Mouse (Mus musculus) cerebellum, postnatal 25 days (tissue): Measurements from ENCODE around the gene Ddx60.

ENCODE experiments used
- DNase-seq, 2 experiments: peaks; one replicate each; pipeline ENCODE4 v3.0.0; 2021; ENCODE audit warnings: mixed read lengths in 2 of 2

Ddx60 gene

DNA sequence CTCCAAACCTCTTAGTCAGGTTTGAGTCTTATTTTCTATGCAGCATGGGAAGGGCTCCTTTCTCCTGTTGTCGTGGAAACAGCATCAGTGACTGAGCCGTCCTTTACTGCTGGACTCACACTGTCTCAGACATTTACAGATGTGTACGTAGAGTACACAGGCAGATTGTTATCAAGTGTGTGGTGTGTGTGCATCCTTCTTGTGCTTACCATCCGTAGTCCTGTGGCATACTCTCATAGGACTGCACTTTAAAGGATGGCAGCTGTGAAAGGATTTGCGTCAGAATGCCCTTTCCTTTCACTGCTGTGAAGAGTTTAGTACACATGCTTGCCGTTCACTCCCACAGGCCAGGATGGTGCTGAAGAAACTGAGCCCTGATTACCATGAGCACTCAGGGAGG, 61.6 kb downstream of the Ddx60 start:
- no peak for DNase-seq

DNA sequence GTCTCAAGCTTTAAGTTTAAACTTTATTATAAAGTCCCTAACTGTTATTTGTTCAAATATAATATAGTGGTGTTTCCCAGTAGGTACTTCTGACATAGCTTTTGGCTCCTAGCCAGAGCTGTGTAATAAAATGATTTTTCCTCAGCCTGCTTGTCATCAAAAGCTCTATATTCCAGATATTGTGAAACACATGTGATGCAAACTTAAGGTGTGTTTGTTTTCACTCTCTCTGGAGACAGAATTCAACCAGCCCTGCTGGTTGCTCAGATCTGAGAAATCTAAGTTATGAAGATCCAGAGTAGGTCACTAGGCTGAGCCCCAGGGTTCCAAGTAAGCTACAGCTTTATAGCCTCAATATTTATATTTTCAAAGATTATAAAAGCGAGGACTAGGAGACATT, 64.9 kb downstream of the Ddx60 start:
- no peak for DNase-seq

DNA sequence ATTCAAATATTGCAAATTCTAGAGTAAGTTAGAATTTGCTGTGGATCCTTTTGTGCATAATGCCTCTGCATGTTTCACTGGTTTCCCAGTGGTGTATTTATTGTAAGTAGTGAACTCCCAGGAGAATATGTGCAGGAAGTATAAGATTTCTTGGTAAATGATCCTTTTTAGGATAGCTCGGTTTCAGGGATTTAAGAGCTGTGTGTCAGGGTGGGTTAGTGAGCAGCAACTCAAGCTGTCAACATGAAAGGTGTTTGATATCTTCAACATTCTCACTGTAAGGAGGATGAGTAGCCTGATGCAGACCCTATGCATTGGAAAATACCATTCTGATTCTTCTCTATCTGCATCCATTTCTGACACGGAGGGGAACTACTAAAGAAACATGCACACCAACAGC, 69.2 kb downstream of the Ddx60 start:
- DNase-seq = no peak

DNA sequence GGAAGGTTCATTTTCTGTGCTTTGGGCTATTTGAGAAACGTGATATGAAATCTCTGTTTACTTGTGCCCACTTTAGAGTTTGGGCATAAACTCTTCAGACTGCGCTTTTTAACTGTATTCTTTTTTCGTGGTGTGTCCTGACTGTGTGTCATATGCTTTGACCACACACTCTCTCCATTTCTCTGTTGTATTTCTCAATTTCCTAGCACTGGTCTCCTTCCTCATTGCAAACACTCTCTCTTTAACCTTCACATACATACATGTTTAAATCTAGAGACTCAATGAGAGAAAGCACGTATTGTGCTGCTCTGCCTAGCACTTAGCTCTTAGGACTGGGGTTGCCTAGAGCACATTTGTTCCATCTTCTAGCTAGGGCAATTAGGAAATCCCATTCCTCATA, 86.3 kb downstream of the Ddx60 start:
- DNase-seq = no peak

DNA sequence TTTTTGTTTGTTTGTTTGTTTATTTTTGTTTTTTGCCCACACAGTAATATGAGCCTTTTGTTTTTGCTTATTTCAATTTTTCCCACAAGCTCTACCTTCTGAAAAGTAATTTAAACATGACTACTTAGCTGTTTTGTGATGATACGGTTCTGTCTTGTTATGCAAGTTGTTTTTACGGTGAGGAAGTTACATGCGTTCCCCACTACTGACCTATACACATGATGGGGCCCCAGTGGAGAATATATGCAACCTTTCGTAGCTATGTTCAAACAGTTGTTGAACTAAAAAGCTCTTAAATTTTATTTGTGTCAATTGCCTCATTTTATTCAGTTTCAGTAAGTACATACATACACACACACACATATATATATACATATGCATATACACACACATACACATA, 86.7 kb downstream of the Ddx60 start:
- no peak for DNase-seq

DNA sequence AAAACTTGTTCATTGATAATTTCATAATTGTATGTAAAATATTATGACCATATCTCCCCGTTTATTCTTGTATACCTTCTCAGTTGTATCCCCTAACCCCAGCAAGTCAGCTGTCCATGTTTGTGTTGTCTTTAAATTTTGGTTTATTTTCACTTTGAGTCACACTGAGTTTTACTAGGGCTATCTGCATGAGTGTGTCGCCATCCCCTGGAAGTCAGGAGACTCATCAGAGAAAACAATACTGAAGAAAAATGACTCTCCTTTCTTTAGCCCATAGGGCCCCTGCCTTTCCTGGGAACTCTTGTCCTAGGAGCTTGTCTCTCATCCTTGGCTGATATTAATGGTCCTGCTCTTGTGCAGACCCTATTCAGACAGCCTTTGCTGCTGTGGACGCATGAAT, 106.5 kb downstream of the Ddx60 start:
- no peak for DNase-seq

DNA sequence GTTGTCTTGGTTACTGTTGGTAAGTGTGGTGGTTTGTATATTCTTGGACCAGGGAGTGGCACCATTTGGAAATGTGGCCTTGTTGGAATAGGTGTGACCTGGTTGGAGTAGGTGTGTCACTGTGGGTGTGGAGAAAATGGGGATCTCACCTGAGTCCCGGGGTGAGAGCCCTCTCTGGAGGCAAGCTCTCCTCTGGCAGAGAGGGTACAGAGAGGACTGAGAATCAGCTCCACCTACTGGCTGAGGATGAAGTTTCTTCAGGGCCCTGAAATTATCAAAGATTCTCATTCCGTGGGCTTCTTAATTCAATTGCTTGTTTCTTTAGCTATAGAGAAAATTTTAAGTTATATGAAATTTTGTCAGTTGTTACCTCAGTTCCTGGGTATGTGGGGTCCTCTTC, 118.9 kb downstream of the Ddx60 start:
- DNase-seq = no peak

DNA sequence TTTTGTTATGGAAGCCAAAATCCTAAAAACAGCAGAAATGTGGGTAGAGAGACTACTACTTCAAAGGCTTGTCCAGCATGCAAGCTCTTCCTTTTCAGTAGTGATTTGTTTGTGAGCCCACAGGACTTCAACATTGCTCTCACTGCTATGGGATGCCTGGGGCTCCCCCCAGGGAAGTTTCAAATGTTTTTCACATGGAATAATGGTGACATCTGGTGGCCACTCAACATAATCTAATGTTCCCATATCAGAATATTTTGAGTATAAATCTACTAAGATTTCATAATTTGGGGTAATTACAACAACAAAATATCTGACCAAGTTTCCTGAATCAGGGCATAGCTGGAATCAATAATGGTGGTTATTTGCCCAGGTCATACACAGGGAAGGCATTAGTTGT, 132.5 kb downstream of the Ddx60 start:
- DNase-seq = no peak

DNA sequence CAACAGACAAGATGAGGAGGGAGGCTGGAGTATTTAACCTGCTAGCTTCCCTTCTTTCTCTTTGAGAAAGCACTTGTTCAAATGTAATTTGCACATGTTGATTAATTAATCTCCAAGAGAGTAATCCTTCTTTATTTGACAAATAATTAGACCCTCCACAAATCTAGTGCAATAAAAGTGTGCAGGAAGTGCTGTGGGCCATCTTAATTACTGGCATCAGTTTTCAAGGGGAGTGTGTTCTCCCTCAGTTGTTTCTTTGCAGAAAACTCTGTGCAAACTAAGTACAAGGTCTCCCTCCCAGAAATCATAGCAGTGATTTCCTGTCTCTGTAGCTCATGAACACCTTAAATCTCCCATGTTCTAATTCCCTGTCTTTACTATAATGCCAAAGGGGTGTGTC, 140.4 kb downstream of the Ddx60 start:
- no peak for DNase-seq

DNA sequence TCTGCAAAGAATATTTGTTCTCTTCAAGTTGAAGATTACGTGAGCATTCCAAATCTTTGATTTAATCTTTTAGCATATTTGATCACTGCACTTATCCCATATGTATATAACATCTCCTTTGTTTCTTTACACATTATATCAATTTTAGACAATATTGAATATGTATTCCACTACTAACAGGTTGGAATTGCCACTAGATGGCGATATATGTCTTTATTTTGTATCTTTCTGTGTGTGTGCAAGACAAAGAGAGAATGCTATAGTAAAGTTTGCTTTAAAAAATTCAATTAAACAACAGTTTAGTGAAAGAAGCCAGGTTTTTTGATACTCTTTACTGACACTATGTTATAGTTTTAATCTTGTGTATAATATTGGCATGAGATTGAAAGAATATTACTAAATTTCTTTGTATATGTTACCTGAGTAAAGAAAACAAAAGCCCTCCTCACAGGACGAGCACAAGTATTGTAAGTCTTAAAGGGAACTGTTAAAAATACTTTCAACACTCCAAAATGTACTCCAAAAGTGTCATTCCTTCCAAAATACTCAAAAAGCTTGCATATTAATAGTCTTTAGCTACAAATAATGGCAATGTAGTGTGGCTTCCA, 152.4 kb downstream of the Ddx60 start:
- no peak for DNase-seq

DNA sequence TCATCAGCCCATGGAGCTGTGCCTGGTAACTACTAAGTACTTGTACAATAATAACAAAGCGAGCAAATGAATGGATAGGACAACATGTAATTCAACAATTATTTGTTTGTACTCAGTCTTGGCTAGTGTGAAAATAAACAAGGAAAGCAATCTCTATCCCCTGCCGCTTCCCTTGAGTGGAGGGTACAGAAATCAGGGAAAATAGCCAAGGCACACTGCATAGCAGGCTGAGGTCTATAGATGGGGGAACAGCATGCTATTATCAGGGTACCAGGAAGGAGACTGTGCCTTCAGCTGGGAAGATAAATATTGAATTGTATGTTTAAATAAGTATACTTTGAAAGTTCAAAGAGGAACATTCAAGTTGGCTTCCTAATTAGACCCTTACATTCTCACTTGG, 153.9 kb downstream of the Ddx60 start:
- DNase-seq = no peak
